Mouse (Mus musculus): Measurements from ENCODE around the gene Akap6. TPM values are rescaled to one million over a fixed set of nuclear protein-coding genes. Genes with fewer than 3 reads are reported as not detected.

The Akap6 gene
- polyA plus RNA-seq, 3 experiments from 2014 or later: 0.06 to 0.44 (median 0.09) TPM

- peak; percentile 91 for ATAC-seq
These were observed 83.8 kb downstream of the Akap6 start for GRCm38 (mm10) chr12:52782902-52783441.

- ATAC-seq: no peak
These were observed 86.0 kb downstream of the Akap6 start for GRCm38 (mm10) chr12:52785217-52785616.

- ATAC-seq: no peak
These were observed 91.2 kb downstream of the Akap6 start for GRCm38 (mm10) chr12:52790350-52790768.

- no peak for ATAC-seq
These were observed 94.9 kb downstream of the Akap6 start for GRCm38 (mm10) chr12:52794131-52794530.

- no peak for ATAC-seq
These were observed 96.6 kb downstream of the Akap6 start for GRCm38 (mm10) chr12:52795551-52796470.

- no peak for ATAC-seq
These were observed 97.2 kb downstream of the Akap6 start for GRCm38 (mm10) chr12:52796471-52796795.

- ATAC-seq: no peak
These were observed 100.5 kb downstream of the Akap6 start for GRCm38 (mm10) chr12:52799717-52800116.

- no peak for ATAC-seq
These were observed 107.1 kb downstream of the Akap6 start for GRCm38 (mm10) chr12:52806273-52806672.

- ATAC-seq: no peak
These were observed 119.4 kb downstream of the Akap6 start for GRCm38 (mm10) chr12:52818588-52818987.

GRCm38 (mm10) chr12:52824774-52825173 lies 125.6 kb downstream of the Akap6 start:
- no peak for ATAC-seq

GRCm38 (mm10) chr12:52828944-52829736 lies 130.0 kb downstream of the Akap6 start:
- ATAC-seq: no peak

GRCm38 (mm10) chr12:52831782-52832181 lies 132.6 kb downstream of the Akap6 start:
- ATAC-seq: no peak

GRCm38 (mm10) chr12:52832230-52832629 lies 133.0 kb downstream of the Akap6 start:
- ATAC-seq: peak; percentile 65

GRCm38 (mm10) chr12:52833141-52833540 lies 134.0 kb downstream of the Akap6 start:
- ATAC-seq: no peak

- no peak for ATAC-seq
These were observed 134.9 kb downstream of the Akap6 start for GRCm38 (mm10) chr12:52834074-52834473.

GRCm38 (mm10) chr12:52834781-52835279 lies 135.6 kb downstream of the Akap6 start:
- ATAC-seq: no peak

GRCm38 (mm10) chr12:52835291-52835742 lies 136.1 kb downstream of the Akap6 start:
- no peak for ATAC-seq

GRCm38 (mm10) chr12:52835914-52836546 lies 136.8 kb downstream of the Akap6 start:
- no peak for ATAC-seq

- ATAC-seq: no peak
These were observed 146.8 kb downstream of the Akap6 start for GRCm38 (mm10) chr12:52845982-52846381.

- no peak for ATAC-seq
These were observed 147.8 kb downstream of the Akap6 start for GRCm38 (mm10) chr12:52847020-52847419.

- ATAC-seq: no peak
These were observed 148.8 kb downstream of the Akap6 start for GRCm38 (mm10) chr12:52847830-52848518.

GRCm38 (mm10) chr12:52848519-52848855 lies 149.3 kb downstream of the Akap6 start:
- no peak for ATAC-seq
